Mouse (Mus musculus) stomach, postnatal 0 days (tissue): ENCODE measurements at regions not wholly inside any gene's neighbourhood (a gene's known extent, or its start where the extent isn't known, plus 50 kb on each side); places are given as distances from the start of the nearest gene placed in this dataset.

Experiments used
- CTCF ChIP-seq: IDR thresholded peaks from 2 replicates; pipeline ENCODE4 v1.5.1; 2016; ENCODE audit warnings: antibody characterized with exemption, low read depth, mild to moderate bottlenecking, moderate library complexity
- EP300 ChIP-seq: optimal IDR thresholded peaks from 2 replicates; pipeline ENCODE3; 2016; ENCODE audit warnings: antibody characterized with exemption

- TF ChIP-seq CTCF = no peak
- TF ChIP-seq EP300 = no peak
Measured at GRCm38 (mm10) chr8:89097396-89097795, 53.4 kb upstream of the Sall1 start.
